Mouse (Mus musculus) forebrain, embryonic 13.5 days (tissue): Measurements from ENCODE around the gene Ano1. TPM values are rescaled to one million over a fixed set of nuclear protein-coding genes. Genes with fewer than 3 reads are reported as not detected.

ENCODE experiments used
- ATAC-seq: fragments of 200-750 bp; cut with Nextera tagmentation; 2 replicates; pipeline ENCODE4 v1.8.0; 2017
- H3K27ac ChIP-seq: fragments of 300-500 bp; sonication (generic); 2 replicates; pipeline ENCODE4 v1.5.1; 2015; ENCODE audit warnings: inconsistent platforms, mild to moderate bottlenecking, moderate library complexity
- H3K27me3 ChIP-seq: fragments of 300-500 bp; sonication (generic); 2 replicates; pipeline ENCODE4 v1.6.1; 2015; ENCODE audit warnings: mild to moderate bottlenecking, inconsistent platforms
- H3K36me3 ChIP-seq: fragments of 300-500 bp; sonication (generic); 2 replicates; pipeline ENCODE4 v1.6.1; 2015; ENCODE audit warnings: mild to moderate bottlenecking, inconsistent platforms; ENCODE audit not compliant: poor library complexity, severe bottlenecking
- H3K4me1 ChIP-seq: fragments of 300-500 bp; sonication (generic); 2 replicates; pipeline ENCODE4 v1.6.1; 2015; ENCODE audit warnings: inconsistent platforms
- H3K4me2 ChIP-seq: fragments of 300-500 bp; sonication (generic); 2 replicates; pipeline ENCODE4 v1.6.1; 2015; ENCODE audit warnings: inconsistent platforms, mild to moderate bottlenecking, moderate library complexity
- H3K4me3 ChIP-seq: fragments of 300-500 bp; sonication (generic); 2 replicates; pipeline ENCODE4 v1.5.1; 2015; ENCODE audit warnings: mild to moderate bottlenecking, inconsistent platforms
- H3K9ac ChIP-seq: fragments of 300-500 bp; sonication (generic); 2 replicates; pipeline ENCODE4 v1.6.1; 2015; ENCODE audit warnings: mild to moderate bottlenecking, inconsistent platforms
- H3K9me3 ChIP-seq: fragments of 300-500 bp; sonication (generic); replicated peaks from 2 replicates; pipeline ENCODE4 v1.6.1; 2016; ENCODE audit warnings: inconsistent platforms
- WGBS: fragments of 180-500 bp; shearing (Covaris S2); methylation state at CpG from one replicate; pipeline ENCODE4 v1.1.7; 2015; 5-methylcytosine and 5-hydroxymethylcytosine counted together
- polyA plus RNA-seq: library from polyadenylated mRNA; unstranded; fragments of >200 nt; fragmentation: Nextera tagmentation; extraction: Ambion mirVana; gene quantifications from 2 replicates; pipeline ENCODE4 v1.2.1, GENCODE M21; 2015

Gene Ano1
- polyA plus RNA-seq, 1 experiment from 2014 or later: 12.3 TPM

DNA sequence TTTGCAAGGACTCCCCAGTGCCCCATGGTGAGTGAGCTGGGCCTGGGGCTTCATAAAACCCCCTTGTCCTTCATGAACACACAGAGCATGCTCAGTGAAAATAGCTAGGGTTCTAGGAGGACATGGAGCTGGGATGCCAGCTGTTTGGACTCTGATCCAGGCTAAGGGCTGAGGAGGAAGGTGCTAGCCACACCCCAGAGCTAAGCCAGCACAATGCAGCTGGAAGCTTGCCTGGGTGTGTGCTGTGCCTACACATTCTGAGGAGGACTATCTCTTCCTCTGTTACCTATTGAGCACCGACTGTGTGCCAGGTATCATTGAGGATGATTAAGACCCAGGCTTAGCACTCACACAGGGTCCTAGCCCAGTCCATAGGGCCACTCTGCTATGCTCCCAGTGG, 30.6 kb upstream of the Ano1 start:
- H3K4me2 ChIP-seq: no peak overlapping the region
- no peak overlapping the region for H3K9ac ChIP-seq
- H3K4me3 ChIP-seq: no peak overlapping the region
- WGBS: 76% methylated on average over 1 of the region's 1 CpGs
- no peak overlapping the region for H3K27ac ChIP-seq
- no peak for ATAC-seq
- no peaks in the 10 kb centered on the region for H3K36me3 ChIP-seq
- H3K4me1 ChIP-seq: 0 out of 2 replicates have a peak, but pooled peaks cover 5% of the 10 kb centered on the region
- H3K27me3 ChIP-seq: no peaks in the 10 kb centered on the region
- H3K9me3 ChIP-seq: no peaks in the 10 kb centered on the region

DNA sequence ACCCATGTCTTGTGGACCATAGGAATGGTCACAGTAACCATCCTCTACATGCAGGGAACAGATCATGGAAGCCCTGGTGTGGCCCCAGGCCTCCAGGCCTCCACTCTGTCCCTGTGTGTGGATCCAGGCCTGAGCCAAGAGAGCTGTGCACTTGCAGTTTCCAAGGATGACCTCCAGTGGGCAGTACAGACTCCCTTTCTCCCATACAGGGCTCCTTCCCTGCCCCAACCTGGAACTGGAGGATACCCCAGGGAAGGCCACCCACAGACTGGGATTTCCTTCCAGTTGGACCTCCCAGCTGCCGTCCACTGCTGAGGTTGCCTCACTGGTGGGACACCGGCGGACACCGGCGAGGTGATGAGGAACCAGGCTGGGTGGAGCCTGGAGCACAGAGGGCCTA, 29.6 kb upstream of the Ano1 start:
- no peak overlapping the region for H3K27ac ChIP-seq
- ATAC-seq: no peak

DNA sequence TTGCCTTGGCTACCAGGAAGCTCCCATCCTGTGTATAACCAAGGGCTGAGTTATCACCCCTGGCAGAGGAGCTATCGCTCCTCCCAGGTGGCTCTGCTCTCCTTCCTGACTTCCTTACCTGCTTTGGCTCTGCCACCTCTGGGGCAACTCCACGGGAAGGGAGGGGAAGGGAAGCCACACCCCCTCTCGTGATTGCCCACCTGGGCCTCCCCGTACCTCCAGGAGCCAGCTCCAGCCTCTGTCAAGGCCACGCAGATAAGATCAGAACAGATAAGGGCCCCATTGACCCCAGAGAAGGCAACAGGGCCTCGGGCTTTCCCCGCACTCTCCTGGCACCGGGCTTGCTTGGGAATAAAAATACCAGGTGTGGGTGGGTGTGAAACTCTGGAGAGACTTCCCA, 28.4 kb upstream of the Ano1 start:
- WGBS: 72% methylated on average over 8 of the region's 8 CpGs
- no peak for ATAC-seq
- H3K27ac ChIP-seq: no peak overlapping the region
- H3K9me3 ChIP-seq: no peaks in the 10 kb centered on the region
- H3K36me3 ChIP-seq: no peaks in the 10 kb centered on the region
- H3K9ac ChIP-seq: no peak overlapping the region
- H3K4me2 ChIP-seq: no peak overlapping the region
- peaks cover 5% of the 10 kb centered on the region; the same call in 1 of the 2 replicates for H3K4me1 ChIP-seq
- no peak overlapping the region for H3K4me3 ChIP-seq
- no peaks in the 10 kb centered on the region for H3K27me3 ChIP-seq

More for the DNA sequence above, 29.6 kb upstream of the Ano1 start:
- Histone ChIP-seq H3K4me3 (no peak overlapping the region), H3K4me2 (no peak overlapping the region), H3K9me3 (no peaks in the 10 kb centered on the region), H3K9ac (no peak overlapping the region), H3K4me1 (0 out of 2 replicates have a peak, but pooled peaks cover 5% of the 10 kb centered on the region), H3K27me3 (no peaks in the 10 kb centered on the region), H3K36me3 (no peaks in the 10 kb centered on the region)
- 50% methylated on average over 5 of the region's 5 CpGs for WGBS

GRCm38 (mm10) chr7:144779691-144780090, 27.9 kb upstream of the Ano1 start:
- H3K27ac ChIP-seq: no peak overlapping the region
- 87% methylated on average over 2 of the region's 2 CpGs for WGBS

GRCm38 (mm10) chr7:144777805-144778204, 26.0 kb upstream of the Ano1 start:
- Histone ChIP-seq H3K36me3 (no peaks in the 10 kb centered on the region), H3K4me1 (peaks cover 5% of the 10 kb centered on the region; the same call in 1 of the 2 replicates), H3K9me3 (no peaks in the 10 kb centered on the region), H3K4me2 (no peak overlapping the region), H3K9ac (no peak overlapping the region), H3K27ac (no peak overlapping the region), H3K27me3 (no peaks in the 10 kb centered on the region), H3K4me3 (no peak overlapping the region)
- ATAC-seq: no peak
- WGBS: 63% methylated on average over 4 of the region's 4 CpGs

More at GRCm38 (mm10) chr7:144779691-144780090, 27.9 kb upstream of the Ano1 start:
- Histone ChIP-seq H3K4me1 (peaks cover 5% of the 10 kb centered on the region; the same call in 1 of the 2 replicates), H3K27me3 (no peaks in the 10 kb centered on the region), H3K9ac (no peak overlapping the region), H3K36me3 (no peaks in the 10 kb centered on the region), H3K4me2 (no peak overlapping the region), H3K4me3 (no peak overlapping the region), H3K9me3 (no peaks in the 10 kb centered on the region)
- no peak for ATAC-seq

DNA sequence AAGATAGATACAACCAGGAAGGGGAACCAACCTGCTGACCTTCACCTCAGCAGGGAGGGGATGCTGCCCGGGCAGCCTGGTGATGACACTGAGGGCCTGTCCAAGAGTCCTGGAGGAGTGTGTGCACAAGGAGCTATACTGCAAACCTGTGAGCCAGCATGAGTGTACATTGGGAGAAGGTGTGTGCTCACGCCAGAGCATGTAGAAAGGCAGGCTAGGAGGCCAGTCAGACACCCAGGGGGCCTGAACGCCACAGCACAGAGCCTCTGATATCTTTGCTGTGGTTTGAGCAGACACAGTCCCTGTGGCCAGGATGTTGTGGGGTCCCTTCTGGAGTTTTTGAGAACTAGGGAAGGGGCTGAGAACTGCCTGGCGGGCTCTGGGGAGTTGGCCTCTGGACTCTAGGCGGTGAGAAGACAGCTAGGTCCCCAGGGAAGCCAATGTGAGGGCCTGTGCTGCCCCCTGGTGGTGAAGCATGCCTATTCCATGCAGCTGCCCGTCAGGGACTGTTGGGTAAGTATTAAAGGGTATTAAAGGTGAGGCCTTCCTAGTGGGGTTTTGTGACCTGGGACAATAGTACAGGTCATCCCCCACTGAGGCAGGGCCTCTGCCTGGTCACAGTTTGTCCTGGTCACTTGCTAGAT, 24.2 kb upstream of the Ano1 start:
- H3K9ac ChIP-seq: no peak overlapping the region
- no peaks in the 10 kb centered on the region for H3K27me3 ChIP-seq
- no peaks in the 10 kb centered on the region; the same call in 1 of the 2 replicates for H3K4me1 ChIP-seq
- no peaks in the 10 kb centered on the region for H3K36me3 ChIP-seq
- no peaks in the 10 kb centered on the region for H3K9me3 ChIP-seq
- no peak overlapping the region for H3K4me2 ChIP-seq
- no peak overlapping the region for H3K4me3 ChIP-seq
- no peak overlapping the region for H3K27ac ChIP-seq
- WGBS: 36% methylated on average over 6 of the region's 6 CpGs
- peak; percentile 88 for ATAC-seq

DNA sequence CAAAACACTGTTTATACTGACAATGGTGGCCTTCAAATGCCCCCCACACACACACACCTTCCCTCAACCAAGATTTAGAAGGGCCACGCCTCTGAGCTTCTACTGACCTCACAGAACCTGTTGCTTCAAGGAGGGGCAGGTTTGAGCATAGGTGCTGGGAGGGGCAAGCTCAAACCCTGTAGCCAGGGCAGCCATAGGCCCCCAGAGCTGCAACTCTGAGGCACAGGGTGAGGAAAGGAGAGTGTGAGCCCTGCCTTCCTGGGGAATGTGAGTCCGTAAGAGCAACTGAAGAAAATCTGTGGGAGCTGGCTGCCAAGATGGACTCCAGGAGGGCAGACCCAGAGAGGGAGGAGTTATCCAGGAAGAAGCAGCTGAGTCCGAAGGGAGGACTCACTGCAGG, 23.4 kb upstream of the Ano1 start:
- Histone ChIP-seq H3K27ac (no peak overlapping the region), H3K27me3 (no peaks in the 10 kb centered on the region), H3K9me3 (no peaks in the 10 kb centered on the region), H3K4me2 (no peak overlapping the region), H3K4me1 (no peaks in the 10 kb centered on the region; the same call in 1 of the 2 replicates), H3K9ac (no peak overlapping the region), H3K4me3 (no peak overlapping the region), H3K36me3 (no peaks in the 10 kb centered on the region)
- ATAC-seq: no peak
- WGBS: 80% methylated on average over 3 of the region's 3 CpGs

GRCm38 (mm10) chr7:144774283-144774682, 22.5 kb upstream of the Ano1 start:
- no peak for ATAC-seq
- Histone ChIP-seq H3K9me3 (no peaks in the 10 kb centered on the region), H3K27me3 (no peaks in the 10 kb centered on the region), H3K27ac (no peak overlapping the region), H3K9ac (no peak overlapping the region), H3K4me2 (no peak overlapping the region), H3K36me3 (no peaks in the 10 kb centered on the region), H3K4me1 (no peaks in the 10 kb centered on the region; the same call in 1 of the 2 replicates), H3K4me3 (no peak overlapping the region)
- WGBS: 83% methylated on average over 2 of the region's 2 CpGs

- Histone ChIP-seq H3K9me3 (no peaks in the 10 kb centered on the region), H3K4me1 (no peaks in the 10 kb centered on the region), H3K9ac (no peak overlapping the region), H3K4me2 (no peak overlapping the region), H3K36me3 (no peaks in the 10 kb centered on the region), H3K4me3 (no peak overlapping the region), H3K27ac (no peak overlapping the region), H3K27me3 (no peaks in the 10 kb centered on the region)
- no peak for ATAC-seq
- WGBS: 62% methylated on average over 3 of the region's 3 CpGs
Measured at GRCm38 (mm10) chr7:144770116-144770515, 18.3 kb upstream of the Ano1 start.

GRCm38 (mm10) chr7:144769434-144770080, 17.8 kb upstream of the Ano1 start:
- H3K27ac ChIP-seq: no peak overlapping the region
- H3K4me1 ChIP-seq: peaks cover 2% of the 10 kb centered on the region; the same call in 1 of the 2 replicates
- H3K9me3 ChIP-seq: no peaks in the 10 kb centered on the region
- H3K4me3 ChIP-seq: no peak overlapping the region
- H3K9ac ChIP-seq: no peak overlapping the region
- no peak overlapping the region for H3K4me2 ChIP-seq
- H3K36me3 ChIP-seq: no peaks in the 10 kb centered on the region
- no peaks in the 10 kb centered on the region for H3K27me3 ChIP-seq
- ATAC-seq: no peak
- WGBS: 84% methylated on average over 9 of the region's 9 CpGs

GRCm38 (mm10) chr7:144768845-144769244, 17.1 kb upstream of the Ano1 start:
- H3K9ac ChIP-seq: no peak overlapping the region
- no peak for ATAC-seq
- 100% methylated on average over 1 of the region's 1 CpGs for WGBS
- H3K36me3 ChIP-seq: no peaks in the 10 kb centered on the region
- no peak overlapping the region for H3K4me2 ChIP-seq
- H3K4me3 ChIP-seq: no peak overlapping the region
- peaks cover 7% of the 10 kb centered on the region; the same call in 1 of the 2 replicates for H3K4me1 ChIP-seq
- H3K27me3 ChIP-seq: no peaks in the 10 kb centered on the region
- H3K9me3 ChIP-seq: no peaks in the 10 kb centered on the region
- H3K27ac ChIP-seq: no peak overlapping the region

GRCm38 (mm10) chr7:144764537-144765282, 12.9 kb upstream of the Ano1 start:
- ATAC-seq: no peak
- Histone ChIP-seq H3K4me3 (no peak overlapping the region), H3K27me3 (no peaks in the 10 kb centered on the region), H3K4me2 (no peak overlapping the region), H3K27ac (no peak overlapping the region), H3K36me3 (no peaks in the 10 kb centered on the region), H3K9ac (no peak overlapping the region), H3K9me3 (no peaks in the 10 kb centered on the region), H3K4me1 (peaks cover 16% of the 10 kb centered on the region)
- WGBS: 74% methylated on average over 11 of the region's 11 CpGs
